Mouse (Mus musculus) lung, embryonic 15.5 days (tissue): ENCODE measurements around the gene Mpnd. TPM values are rescaled to one million over a fixed set of nuclear protein-coding genes. Genes with fewer than 3 reads are reported as not detected.

ENCODE experiments used
- ATAC-seq: fragments of 200-750 bp; cut with Nextera tagmentation; 2 replicates; pipeline ENCODE4 v1.8.0; 2017; ENCODE audit warnings: moderate number of reproducible peaks, borderline replicate concordance; ENCODE audit not compliant: low FRiP score, low TSS enrichment; ENCODE audit errors: extremely low read depth
- H3K27ac ChIP-seq: fragments of 300-500 bp; sonication (generic); 2 replicates; pipeline ENCODE4 v1.5.1; 2015; ENCODE audit warnings: moderate library complexity, mild to moderate bottlenecking, inconsistent platforms
- H3K27me3 ChIP-seq: fragments of 300-500 bp; sonication (generic); 2 replicates; pipeline ENCODE4 v1.6.1; 2015; ENCODE audit warnings: inconsistent platforms
- H3K36me3 ChIP-seq: fragments of 300-500 bp; sonication (generic); 2 replicates; pipeline ENCODE4 v1.6.1; 2015; ENCODE audit warnings: inconsistent platforms
- H3K4me1 ChIP-seq: fragments of 300-500 bp; sonication (generic); 2 replicates; pipeline ENCODE4 v1.6.1; 2015; ENCODE audit warnings: inconsistent platforms
- H3K4me2 ChIP-seq: fragments of 300-500 bp; sonication (generic); 2 replicates; pipeline ENCODE4 v1.6.1; 2015; ENCODE audit warnings: inconsistent platforms, mild to moderate bottlenecking, moderate library complexity
- H3K4me3 ChIP-seq: fragments of 300-500 bp; sonication (generic); 2 replicates; pipeline ENCODE4 v1.5.1; 2015; ENCODE audit warnings: mild to moderate bottlenecking, inconsistent platforms
- H3K9ac ChIP-seq: fragments of 300-500 bp; sonication (generic); 2 replicates; pipeline ENCODE4 v1.6.1; 2015; ENCODE audit warnings: inconsistent platforms
- H3K9me3 ChIP-seq: fragments of 300-500 bp; sonication (generic); 2 replicates; pipeline ENCODE4 v1.6.1; 2016; ENCODE audit warnings: inconsistent platforms
- WGBS: fragments of 180-500 bp; shearing (Covaris S2); methylation state at CpG from one replicate; pipeline ENCODE4 v1.1.7; 2015; 5-methylcytosine and 5-hydroxymethylcytosine counted together
- polyA plus RNA-seq: library from polyadenylated mRNA; unstranded; fragments of >200 nt; fragmentation: Nextera tagmentation; extraction: Ambion mirVana; gene quantifications from 2 replicates; pipeline ENCODE4 v1.2.1, GENCODE M21; 2015

The Mpnd gene
- polyA plus RNA-seq, 1 experiment from 2014 or later: 103 TPM

GRCm38 (mm10) chr17:56010681-56011080 lies 5.2 kb downstream of the Mpnd start:
- 5% methylated on average over 9 of the region's 9 CpGs for WGBS
- Histone ChIP-seq H3K4me3 (peak overlapping the region; percentile 96), H3K9me3 (no peaks in the 10 kb centered on the region), H3K4me2 (peak overlapping the region; percentile 98), H3K9ac (0 out of 2 replicates have a peak overlapping the region, but pooled peaks have one; percentile 83), H3K27ac (no peak overlapping the region), H3K4me1 (peaks cover 21% of the 10 kb centered on the region), H3K27me3 (no peaks in the 10 kb centered on the region), H3K36me3 (peaks cover 34% of the 10 kb centered on the region)
- ATAC-seq: no peak

- H3K4me3 ChIP-seq: no peak overlapping the region
- H3K27me3 ChIP-seq: no peaks in the 10 kb centered on the region
- no peak overlapping the region for H3K9ac ChIP-seq
- H3K4me2 ChIP-seq: no peak overlapping the region
- no peak for ATAC-seq
- H3K4me1 ChIP-seq: peaks cover 21% of the 10 kb centered on the region
- WGBS: 85% methylated on average over 7 of the region's 7 CpGs
- H3K9me3 ChIP-seq: no peaks in the 10 kb centered on the region
- no peak overlapping the region for H3K27ac ChIP-seq
- H3K36me3 ChIP-seq: peaks cover 42% of the 10 kb centered on the region
These were observed 5.9 kb downstream of the Mpnd start for GRCm38 (mm10) chr17:56011441-56011840.

- Histone ChIP-seq H3K36me3 (peaks cover 74% of the 10 kb centered on the region), H3K9ac (no peak overlapping the region), H3K27ac (no peak overlapping the region), H3K4me3 (no peak overlapping the region), H3K27me3 (no peaks in the 10 kb centered on the region), H3K9me3 (no peaks in the 10 kb centered on the region), H3K4me1 (peaks cover 7% of the 10 kb centered on the region), H3K4me2 (no peak overlapping the region)
- WGBS: 88% methylated on average over 9 of the region's 9 CpGs
- no peak for ATAC-seq
These were observed 9.8 kb downstream of the Mpnd start for GRCm38 (mm10) chr17:56015293-56015692.

GRCm38 (mm10) chr17:56016382-56016781 lies 10.9 kb downstream of the Mpnd start:
- no peak overlapping the region for H3K4me2 ChIP-seq
- no peaks in the 10 kb centered on the region for H3K4me1 ChIP-seq
- ATAC-seq: no peak
- H3K27me3 ChIP-seq: no peaks in the 10 kb centered on the region
- no peak overlapping the region for H3K9ac ChIP-seq
- H3K4me3 ChIP-seq: no peak overlapping the region
- 84% methylated on average over 8 of the region's 8 CpGs for WGBS
- no peak overlapping the region for H3K27ac ChIP-seq
- H3K9me3 ChIP-seq: no peaks in the 10 kb centered on the region
- peaks cover 72% of the 10 kb centered on the region for H3K36me3 ChIP-seq

- ATAC-seq: no peak
- Histone ChIP-seq H3K4me3 (no peak overlapping the region), H3K9me3 (no peaks in the 10 kb centered on the region), H3K9ac (no peak overlapping the region), H3K4me1 (no peaks in the 10 kb centered on the region), H3K36me3 (peaks cover 65% of the 10 kb centered on the region), H3K4me2 (no peak overlapping the region), H3K27ac (no peak overlapping the region), H3K27me3 (no peaks in the 10 kb centered on the region)
- WGBS: 76% methylated on average over 15 of the region's 15 CpGs
These were observed 11.6 kb downstream of the Mpnd start for GRCm38 (mm10) chr17:56016793-56017785.

GRCm38 (mm10) chr17:56017848-56018247 lies 12.3 kb downstream of the Mpnd start:
- WGBS: 75% methylated on average over 7 of the region's 7 CpGs
- no peak overlapping the region for H3K4me2 ChIP-seq
- no peaks in the 10 kb centered on the region; the same call in 1 of the 2 replicates for H3K4me1 ChIP-seq
- no peak for ATAC-seq
- no peak overlapping the region for H3K27ac ChIP-seq
- no peak overlapping the region for H3K9ac ChIP-seq
- H3K9me3 ChIP-seq: no peaks in the 10 kb centered on the region
- peaks cover 61% of the 10 kb centered on the region for H3K36me3 ChIP-seq
- no peak overlapping the region for H3K4me3 ChIP-seq
- no peaks in the 10 kb centered on the region for H3K27me3 ChIP-seq

- no peak overlapping the region for H3K9ac ChIP-seq
- 67% methylated on average over 20 of the region's 20 CpGs for WGBS
- ATAC-seq: no peak; the same call in 1 of the 2 replicates
- no peak overlapping the region for H3K4me3 ChIP-seq
- no peak overlapping the region for H3K4me2 ChIP-seq
- H3K27me3 ChIP-seq: no peaks in the 10 kb centered on the region
- no peaks in the 10 kb centered on the region; the same call in 1 of the 2 replicates for H3K4me1 ChIP-seq
- H3K36me3 ChIP-seq: peaks cover 55% of the 10 kb centered on the region
- no peaks in the 10 kb centered on the region for H3K9me3 ChIP-seq
- no peak overlapping the region for H3K27ac ChIP-seq
These were observed 13.0 kb downstream of the Mpnd start for GRCm38 (mm10) chr17:56018347-56019131.

GRCm38 (mm10) chr17:56020400-56021084 lies 15.0 kb downstream of the Mpnd start:
- Histone ChIP-seq H3K9me3 (no peaks in the 10 kb centered on the region), H3K27ac (no peak overlapping the region), H3K4me2 (no peak overlapping the region), H3K4me3 (no peak overlapping the region), H3K36me3 (peaks cover 41% of the 10 kb centered on the region), H3K9ac (no peak overlapping the region), H3K4me1 (no peaks in the 10 kb centered on the region; the same call in 1 of the 2 replicates), H3K27me3 (no peaks in the 10 kb centered on the region)
- ATAC-seq: no peak
- WGBS: 80% methylated on average over 6 of the region's 6 CpGs

- no peak for ATAC-seq
- H3K9me3 ChIP-seq: no peaks in the 10 kb centered on the region
- WGBS: 79% methylated on average over 4 of the region's 4 CpGs
These were observed 15.8 kb downstream of the Mpnd start for GRCm38 (mm10) chr17:56021161-56021910.

GRCm38 (mm10) chr17:56022131-56022988 lies 16.8 kb downstream of the Mpnd start:
- WGBS: 77% methylated on average over 2 of the region's 2 CpGs

More at GRCm38 (mm10) chr17:56021161-56021910, 15.8 kb downstream of the Mpnd start:
- Histone ChIP-seq H3K4me1 (no peaks in the 10 kb centered on the region; the same call in 1 of the 2 replicates), H3K4me2 (no peak overlapping the region), H3K27me3 (no peaks in the 10 kb centered on the region), H3K27ac (no peak overlapping the region), H3K36me3 (peaks cover 33% of the 10 kb centered on the region), H3K9ac (no peak overlapping the region), H3K4me3 (no peak overlapping the region)

More at GRCm38 (mm10) chr17:56022131-56022988, 16.8 kb downstream of the Mpnd start:
- Histone ChIP-seq H3K36me3 (peaks cover 27% of the 10 kb centered on the region), H3K9me3 (no peaks in the 10 kb centered on the region), H3K27ac (no peak overlapping the region), H3K4me2 (no peak overlapping the region), H3K4me1 (peaks cover 3% of the 10 kb centered on the region; the same call in 1 of the 2 replicates), H3K9ac (no peak overlapping the region), H3K27me3 (no peaks in the 10 kb centered on the region), H3K4me3 (no peak overlapping the region)
- no peak for ATAC-seq
